Mouse (Mus musculus): ENCODE measurements around the gene Mecom. TPM values are rescaled to one million over a fixed set of nuclear protein-coding genes. Genes with fewer than 3 reads are reported as not detected.

Gene Mecom
- polyA plus RNA-seq, 1 experiment from 2014 or later: 10.2 TPM

DNA sequence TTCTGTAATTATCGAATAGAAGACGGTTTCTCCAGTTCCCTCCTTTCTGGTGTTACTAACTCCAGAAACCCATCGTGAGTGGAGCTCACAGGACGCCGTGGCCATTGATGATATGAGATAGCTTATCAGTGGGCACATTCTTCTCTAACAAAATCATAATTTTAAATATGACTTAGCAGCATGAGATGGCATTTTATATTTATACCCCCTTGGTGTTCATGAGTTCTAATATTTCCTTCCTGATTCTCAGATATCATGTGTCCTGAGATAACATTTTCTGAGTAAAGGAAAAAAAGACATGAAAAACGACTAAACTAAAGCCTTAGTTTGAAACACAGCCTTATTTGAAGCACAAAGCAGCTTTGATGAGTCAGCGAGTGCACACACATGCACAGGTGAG lies 481.3 kb downstream of the Mecom start:
- no peak for ATAC-seq
- no peak overlapping the region for H3K9ac ChIP-seq (ENCODE audit: low read depth, low read length)
- no peak overlapping the region for H3K4me2 ChIP-seq (ENCODE audit: low read depth, low read length)
- no peaks in the 10 kb centered on the region for H3K9me3 ChIP-seq (ENCODE audit: control insufficient read depth, low read length)
- 75% methylated on average over 7 of the region's 7 CpGs for WGBS
- H3K4me1 ChIP-seq (ENCODE audit: control insufficient read depth, insufficient read depth, low read length): no peaks in the 10 kb centered on the region
- no peaks in the 10 kb centered on the region for H3K36me3 ChIP-seq (ENCODE audit: control insufficient read depth, insufficient read depth, low read length)
- H3K4me3 ChIP-seq (ENCODE audit: low read length): no peak overlapping the region
- no peaks in the 10 kb centered on the region; the same call in 1 of the 2 replicates for H3K27me3 ChIP-seq (replicated peaks; ENCODE audit: control insufficient read depth, insufficient read depth, low read length)
- no peak overlapping the region for H3K27ac ChIP-seq (ENCODE audit: low read length)

DNA sequence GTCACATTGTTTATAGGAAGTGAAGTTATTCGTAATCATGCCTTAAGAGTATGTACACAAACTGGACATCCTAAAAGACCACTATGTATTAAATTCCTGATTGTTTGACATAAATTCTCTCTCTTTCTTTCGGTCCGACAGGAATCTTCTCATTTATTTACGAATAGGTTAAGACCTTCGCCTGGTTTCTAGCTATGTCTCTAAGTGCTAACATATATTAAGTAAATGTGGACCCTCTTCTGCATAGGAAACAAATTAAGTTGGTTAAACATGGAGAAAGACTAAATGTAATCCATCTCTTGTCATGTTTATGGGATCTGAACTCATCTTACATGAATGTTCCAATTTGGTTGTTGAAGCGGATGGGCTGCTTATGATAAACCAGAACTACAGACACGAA lies 487.8 kb downstream of the Mecom start:
- Histone ChIP-seq H3K27me3 (replicated peaks; ENCODE audit: control insufficient read depth, insufficient read depth, low read length) (0 out of 2 replicates have a peak, but pooled peaks cover 5% of the 10 kb centered on the region), H3K4me3 (ENCODE audit: low read length) (no peak overlapping the region), H3K36me3 (ENCODE audit: control insufficient read depth, insufficient read depth, low read length) (no peaks in the 10 kb centered on the region), H3K9ac (ENCODE audit: low read depth, low read length) (no peak overlapping the region), H3K4me2 (ENCODE audit: low read depth, low read length) (no peak overlapping the region), H3K9me3 (ENCODE audit: control insufficient read depth, low read length) (no peaks in the 10 kb centered on the region), H3K27ac (ENCODE audit: low read length) (no peak overlapping the region), H3K4me1 (ENCODE audit: control insufficient read depth, insufficient read depth, low read length) (no peaks in the 10 kb centered on the region)
- ATAC-seq: no peak
- 55% methylated on average over 7 of the region's 7 CpGs for WGBS

DNA sequence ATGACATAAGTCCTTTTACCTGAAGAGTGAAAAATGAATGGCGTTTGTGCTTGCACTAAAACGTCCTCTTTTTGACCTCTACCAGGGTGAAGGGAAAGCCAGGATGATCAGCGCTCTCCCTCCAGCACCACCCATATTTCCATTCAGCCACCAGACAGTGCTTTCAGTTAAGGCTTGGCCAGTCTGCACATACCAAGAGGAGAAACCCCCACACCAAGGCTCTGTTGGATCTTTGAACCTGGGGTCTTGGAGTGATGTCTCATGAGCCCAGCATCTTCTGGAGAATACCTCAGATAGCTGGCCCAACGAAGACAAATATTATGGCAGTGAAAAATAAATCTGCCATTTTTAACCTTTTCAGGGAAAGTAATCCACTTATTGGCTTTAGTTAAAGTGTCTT lies 488.2 kb downstream of the Mecom start:
- Histone ChIP-seq H3K4me3 (ENCODE audit: low read length) (no peak overlapping the region), H3K9ac (ENCODE audit: low read depth, low read length) (no peak overlapping the region), H3K4me1 (ENCODE audit: control insufficient read depth, insufficient read depth, low read length) (no peaks in the 10 kb centered on the region), H3K9me3 (ENCODE audit: control insufficient read depth, low read length) (no peaks in the 10 kb centered on the region), H3K27me3 (replicated peaks; ENCODE audit: control insufficient read depth, insufficient read depth, low read length) (0 out of 2 replicates have a peak, but pooled peaks cover 7% of the 10 kb centered on the region), H3K27ac (ENCODE audit: low read length) (no peak overlapping the region), H3K36me3 (ENCODE audit: control insufficient read depth, insufficient read depth, low read length) (no peaks in the 10 kb centered on the region), H3K4me2 (ENCODE audit: low read depth, low read length) (no peak overlapping the region)
- WGBS: 55% methylated on average over 4 of the region's 4 CpGs
- ATAC-seq: no peak

DNA sequence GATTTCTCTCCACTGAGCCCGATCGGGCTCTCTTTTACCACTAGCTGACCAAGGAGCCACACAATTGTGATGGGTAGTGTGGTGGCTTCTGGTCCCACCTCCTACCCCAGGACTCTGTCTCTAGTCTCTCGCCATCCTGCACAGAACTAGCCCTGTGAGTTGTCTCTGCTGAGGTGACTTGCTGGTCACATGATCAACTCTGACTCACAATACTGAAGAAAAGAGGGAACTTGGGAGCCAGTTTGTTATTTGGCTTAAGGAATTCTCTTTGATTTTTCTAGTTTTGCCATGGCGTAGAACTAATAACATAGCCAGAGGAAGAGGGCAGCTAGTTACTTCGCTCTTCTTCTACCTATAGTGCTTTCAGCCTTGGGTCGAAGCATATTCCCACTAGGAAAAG lies 496.5 kb downstream of the Mecom start:
- H3K27me3 ChIP-seq (replicated peaks; ENCODE audit: control insufficient read depth, insufficient read depth, low read length): peaks cover 9% of the 10 kb centered on the region; the same call in 1 of the 2 replicates
- H3K4me1 ChIP-seq (ENCODE audit: control insufficient read depth, insufficient read depth, low read length): peaks cover 8% of the 10 kb centered on the region
- H3K36me3 ChIP-seq (ENCODE audit: control insufficient read depth, insufficient read depth, low read length): no peaks in the 10 kb centered on the region
- ATAC-seq: no peak
- H3K4me3 ChIP-seq (ENCODE audit: low read length): no peak overlapping the region
- 84% methylated on average over 6 of the region's 6 CpGs for WGBS
- no peaks in the 10 kb centered on the region for H3K9me3 ChIP-seq (ENCODE audit: control insufficient read depth, low read length)
- H3K27ac ChIP-seq (ENCODE audit: low read length): no peak overlapping the region
- H3K9ac ChIP-seq (ENCODE audit: low read depth, low read length): no peak overlapping the region
- no peak overlapping the region for H3K4me2 ChIP-seq (ENCODE audit: low read depth, low read length)

GRCm38 (mm10) chr3:30050795-30051194 lies 497.0 kb downstream of the Mecom start:
- Histone ChIP-seq H3K36me3 (ENCODE audit: control insufficient read depth, insufficient read depth, low read length) (no peaks in the 10 kb centered on the region), H3K27me3 (replicated peaks; ENCODE audit: control insufficient read depth, insufficient read depth, low read length) (peaks cover 9% of the 10 kb centered on the region; the same call in 1 of the 2 replicates), H3K4me3 (ENCODE audit: low read length) (no peak overlapping the region), H3K4me2 (ENCODE audit: low read depth, low read length) (no peak overlapping the region), H3K9ac (ENCODE audit: low read depth, low read length) (no peak overlapping the region), H3K9me3 (ENCODE audit: control insufficient read depth, low read length) (no peaks in the 10 kb centered on the region), H3K4me1 (ENCODE audit: control insufficient read depth, insufficient read depth, low read length) (peaks cover 8% of the 10 kb centered on the region), H3K27ac (ENCODE audit: low read length) (no peak overlapping the region)
- no peak for ATAC-seq
- 30% methylated on average over 5 of the region's 5 CpGs for WGBS

DNA sequence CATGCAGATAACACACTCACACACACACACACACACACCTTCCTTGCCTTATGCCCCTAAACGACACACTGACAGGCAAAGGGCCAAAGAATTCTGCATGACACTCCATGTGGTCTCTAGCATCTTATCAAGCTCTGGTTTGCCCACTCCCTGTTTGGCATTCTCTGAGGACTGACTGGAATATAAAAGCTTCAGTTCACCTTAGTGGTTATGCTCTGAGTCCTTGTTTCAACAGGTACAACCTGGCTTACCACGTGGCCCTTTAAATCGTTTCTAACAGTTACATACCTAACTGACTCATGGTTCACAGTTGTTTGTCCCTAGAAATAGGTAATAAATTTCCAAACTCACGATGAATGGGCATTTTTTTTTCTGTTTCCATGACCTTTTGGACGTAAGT lies 499.0 kb downstream of the Mecom start:
- no peaks in the 10 kb centered on the region for H3K36me3 ChIP-seq (ENCODE audit: control insufficient read depth, insufficient read depth, low read length)
- no peak overlapping the region for H3K9ac ChIP-seq (ENCODE audit: low read depth, low read length)
- H3K4me1 ChIP-seq (ENCODE audit: control insufficient read depth, insufficient read depth, low read length): peaks cover 8% of the 10 kb centered on the region
- WGBS: 36% methylated on average over 5 of the region's 5 CpGs
- no peak overlapping the region for H3K4me3 ChIP-seq (ENCODE audit: low read length)
- peak overlapping the region; percentile 37; the same call in 1 of the 2 replicates for H3K27ac ChIP-seq (ENCODE audit: low read length)
- H3K27me3 ChIP-seq (replicated peaks; ENCODE audit: control insufficient read depth, insufficient read depth, low read length): peaks cover 6% of the 10 kb centered on the region; the same call in 1 of the 2 replicates
- H3K9me3 ChIP-seq (ENCODE audit: control insufficient read depth, low read length): no peaks in the 10 kb centered on the region
- ATAC-seq: peak; percentile 27
- H3K4me2 ChIP-seq (ENCODE audit: low read depth, low read length): no peak overlapping the region

- H3K27ac ChIP-seq (ENCODE audit: low read length): peak overlapping the region; percentile 37; the same call in 1 of the 2 replicates
- 53% methylated on average over 4 of the region's 4 CpGs for WGBS
- H3K36me3 ChIP-seq (ENCODE audit: control insufficient read depth, insufficient read depth, low read length): no peaks in the 10 kb centered on the region
- no peaks in the 10 kb centered on the region for H3K9me3 ChIP-seq (ENCODE audit: control insufficient read depth, low read length)
- H3K4me2 ChIP-seq (ENCODE audit: low read depth, low read length): no peak overlapping the region
- no peak overlapping the region for H3K4me3 ChIP-seq (ENCODE audit: low read length)
- peak; percentile 86 for ATAC-seq
- no peak overlapping the region for H3K9ac ChIP-seq (ENCODE audit: low read depth, low read length)
- peaks cover 8% of the 10 kb centered on the region for H3K4me1 ChIP-seq (ENCODE audit: control insufficient read depth, insufficient read depth, low read length)
- H3K27me3 ChIP-seq (replicated peaks; ENCODE audit: control insufficient read depth, insufficient read depth, low read length): peaks cover 6% of the 10 kb centered on the region; the same call in 1 of the 2 replicates
Observed at GRCm38 (mm10) chr3:30048157-30048556, 499.7 kb downstream of the Mecom start.

DNA sequence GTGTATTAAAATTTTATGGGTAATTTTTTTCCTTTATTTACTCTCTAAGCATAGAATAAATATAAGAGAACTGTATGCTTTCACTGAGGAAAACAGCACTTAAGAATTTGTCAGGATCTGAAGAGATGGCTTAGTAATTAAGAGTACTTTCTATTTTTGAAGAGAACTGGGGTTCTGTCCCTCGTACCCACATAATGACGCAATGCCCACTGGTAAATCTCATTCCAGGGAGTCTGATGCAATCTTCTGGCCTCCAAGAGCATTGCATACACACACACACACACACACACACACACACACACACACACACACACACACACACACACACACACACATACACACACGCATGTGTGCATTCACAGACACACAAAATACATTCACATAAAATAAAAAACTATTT lies 504.3 kb downstream of the Mecom start:
- Histone ChIP-seq H3K27ac (ENCODE audit: low read length) (no peak overlapping the region), H3K36me3 (ENCODE audit: control insufficient read depth, insufficient read depth, low read length) (no peaks in the 10 kb centered on the region), H3K27me3 (replicated peaks; ENCODE audit: control insufficient read depth, insufficient read depth, low read length) (peaks cover 3% of the 10 kb centered on the region; the same call in 1 of the 2 replicates), H3K4me1 (ENCODE audit: control insufficient read depth, insufficient read depth, low read length) (peaks cover 2% of the 10 kb centered on the region; the same call in 1 of the 2 replicates), H3K9ac (ENCODE audit: low read depth, low read length) (no peak overlapping the region), H3K4me2 (ENCODE audit: low read depth, low read length) (no peak overlapping the region), H3K9me3 (ENCODE audit: control insufficient read depth, low read length) (no peaks in the 10 kb centered on the region), H3K4me3 (ENCODE audit: low read length) (no peak overlapping the region)
- 92% methylated on average over 3 of the region's 3 CpGs for WGBS
- no peak for ATAC-seq

DNA sequence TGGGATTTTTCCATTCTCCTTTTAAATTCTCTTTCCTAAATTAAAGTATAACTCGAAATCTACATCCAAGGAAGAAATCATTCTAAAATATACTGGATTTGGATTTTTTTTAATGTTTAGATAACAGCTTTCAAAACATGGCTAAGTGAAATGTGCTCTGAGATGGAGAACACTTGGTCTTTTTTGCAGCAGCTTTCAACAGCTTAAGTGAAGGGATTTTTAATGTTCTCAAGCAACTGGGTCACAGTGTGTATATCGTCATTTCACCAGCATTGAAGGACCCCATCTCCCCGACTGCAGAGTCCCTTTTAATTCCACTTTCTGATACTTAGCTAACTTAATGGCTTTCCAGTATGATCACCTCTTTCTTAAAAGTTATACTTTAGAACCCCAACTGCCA lies 509.3 kb downstream of the Mecom start:
- Histone ChIP-seq H3K27ac (ENCODE audit: low read length) (no peak overlapping the region), H3K9ac (ENCODE audit: low read depth, low read length) (no peak overlapping the region), H3K36me3 (ENCODE audit: control insufficient read depth, insufficient read depth, low read length) (no peaks in the 10 kb centered on the region), H3K4me3 (ENCODE audit: low read length) (no peak overlapping the region), H3K9me3 (ENCODE audit: control insufficient read depth, low read length) (no peaks in the 10 kb centered on the region), H3K27me3 (replicated peaks; ENCODE audit: control insufficient read depth, insufficient read depth, low read length) (no peaks in the 10 kb centered on the region), H3K4me1 (ENCODE audit: control insufficient read depth, insufficient read depth, low read length) (no peaks in the 10 kb centered on the region), H3K4me2 (ENCODE audit: low read depth, low read length) (no peak overlapping the region)
- ATAC-seq: no peak
- 69% methylated on average over 3 of the region's 3 CpGs for WGBS

DNA sequence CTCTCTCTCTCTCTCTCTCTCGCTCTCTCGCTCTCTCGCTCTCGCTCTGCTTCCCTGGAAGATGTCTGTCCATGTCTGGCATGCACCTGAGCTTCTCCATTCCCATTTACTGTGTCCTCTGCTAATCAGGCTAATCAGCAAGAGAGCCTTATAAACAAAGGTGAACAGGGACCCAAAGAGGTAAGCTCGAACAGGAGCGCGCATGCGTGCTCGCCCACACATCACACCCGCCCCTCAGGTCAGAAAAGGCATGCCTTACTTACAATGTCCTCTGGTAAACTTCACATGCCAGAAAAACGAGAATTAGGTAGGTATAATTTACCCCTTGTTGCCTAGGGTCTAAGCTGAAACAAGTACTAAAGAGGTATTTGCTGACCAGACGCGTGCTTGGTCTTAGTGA lies 527.8 kb downstream of the Mecom start:
- H3K4me2 ChIP-seq (ENCODE audit: low read depth, low read length): no peak overlapping the region
- no peaks in the 10 kb centered on the region for H3K36me3 ChIP-seq (ENCODE audit: control insufficient read depth, insufficient read depth, low read length)
- no peak overlapping the region for H3K27ac ChIP-seq (ENCODE audit: low read length)
- H3K27me3 ChIP-seq (replicated peaks; ENCODE audit: control insufficient read depth, insufficient read depth, low read length): peaks cover 6% of the 10 kb centered on the region; the same call in 1 of the 2 replicates
- H3K4me3 ChIP-seq (ENCODE audit: low read length): no peak overlapping the region
- 0 out of 2 replicates have a peak, but pooled peaks cover 3% of the 10 kb centered on the region for H3K4me1 ChIP-seq (ENCODE audit: control insufficient read depth, insufficient read depth, low read length)
- no peak overlapping the region for H3K9ac ChIP-seq (ENCODE audit: low read depth, low read length)
- 86% methylated on average over 13 of the region's 13 CpGs for WGBS
- ATAC-seq: no peak
- H3K9me3 ChIP-seq (ENCODE audit: control insufficient read depth, low read length): no peaks in the 10 kb centered on the region
